Mouse (Mus musculus) MEL (cell line): Measurements from ENCODE around the gene Frs2. TPM values are rescaled to one million over a fixed set of nuclear protein-coding genes. Genes with fewer than 3 reads are reported as not detected.
A peak's percentile ranks its signal among the peaks of the same experiment; 100 is the strongest.

Experiments
- DNase-seq: peaks from one replicate; pipeline ENCODE4 v3.0.0; 2011; ENCODE audit warnings: low read depth, low spot score
- H3K27ac ChIP-seq: 2 replicates; pipeline ENCODE4 v1.5.1; 2012; ENCODE audit warnings: low read depth, mild to moderate bottlenecking, control low read depth, low read length, moderate library complexity; ENCODE audit not compliant: control insufficient read depth
- H3K27me3 ChIP-seq, 2 experiments: fragments of 150-350 bp in 1 of 2; sonication (generic) in 1 of 2; 2 replicates each; pipeline ENCODE4 v1.6.1; 2012; ENCODE audit warnings: low read length in 2 of 2, mild to moderate bottlenecking in 2 of 2, improper control_type of control experiment in 1 of 2, moderate library complexity in 1 of 2; ENCODE audit not compliant: insufficient read depth in 2 of 2, control insufficient read depth in 1 of 2
- H3K36me3 ChIP-seq, 2 experiments: 2 replicates each; pipeline ENCODE4 v1.6.1; 2012 to 2014; ENCODE audit warnings: low read length in 2 of 2, improper control_type of control experiment in 1 of 2, inconsistent platforms in 1 of 2, mild to moderate bottlenecking in 1 of 2; ENCODE audit not compliant: insufficient read depth in 2 of 2, control insufficient read depth in 1 of 2
- H3K4me1 ChIP-seq, 2 experiments: fragments of 150-350 bp in 1 of 2; sonication (generic) in 1 of 2; 2 replicates each; pipeline ENCODE4 v1.6.1; 2012; ENCODE audit warnings: low read length in 2 of 2, improper control_type of control experiment in 1 of 2, mild to moderate bottlenecking in 1 of 2; ENCODE audit not compliant: insufficient read depth in 2 of 2, control insufficient read depth in 1 of 2
- H3K4me3 ChIP-seq, 2 experiments: fragments of 150-350 bp in 1 of 2; sonication (generic) in 1 of 2; 2 replicates each; pipeline ENCODE4 v1.5.1; 2012; ENCODE audit warnings: low read depth in 2 of 2, low read length in 2 of 2, mild to moderate bottlenecking in 2 of 2, moderate library complexity in 2 of 2, control low read depth in 1 of 2, improper control_type of control experiment in 1 of 2; ENCODE audit not compliant: control insufficient read depth in 1 of 2, insufficient read depth in 1 of 2
- H3K79me2 ChIP-seq: 2 replicates; pipeline ENCODE4 v1.6.1; 2012; ENCODE audit warnings: mild to moderate bottlenecking, low read length, moderate library complexity; ENCODE audit not compliant: control insufficient read depth, poor library complexity, insufficient read depth
- H3K9ac ChIP-seq: 2 replicates; pipeline ENCODE4 v1.6.1; 2012; ENCODE audit warnings: low read depth, mild to moderate bottlenecking, control low read depth, low read length, moderate library complexity; ENCODE audit not compliant: control insufficient read depth, poor library complexity, severe bottlenecking
- H3K9me3 ChIP-seq: fragments of 150-350 bp; sonication (generic); replicated peaks from 2 replicates; pipeline ENCODE4 v1.6.1; 2012; ENCODE audit warnings: mild to moderate bottlenecking, low read length, improper control_type of control experiment, moderate library complexity; ENCODE audit not compliant: insufficient read depth
- BHLHE40 ChIP-seq: IDR thresholded peaks from 2 replicates; pipeline ENCODE4 v1.6.1; 2012; ENCODE audit warnings: low read depth, mild to moderate bottlenecking, inconsistent platforms, low read length, improper control_type of control experiment, borderline replicate concordance
- CHD1 ChIP-seq: IDR thresholded peaks from 2 replicates; pipeline ENCODE4 v1.6.1; 2012; ENCODE audit warnings: low read depth, mild to moderate bottlenecking, inconsistent platforms, low read length, improper control_type of control experiment
- CHD2 ChIP-seq: IDR thresholded peaks from 2 replicates; pipeline ENCODE4 v1.6.1; 2011; ENCODE audit warnings: low read length, improper control_type of control experiment
- CTCF ChIP-seq, 3 experiments: IDR thresholded peaks in 2 of 3; conservative IDR thresholded peaks in 1 of 3; 2 replicates each; pipeline ENCODE4 v1.5.1; 2011 to 2012; ENCODE audit warnings: low read length in 3 of 3, low read depth in 2 of 3, mild to moderate bottlenecking in 2 of 3, improper control_type of control experiment in 1 of 3, inconsistent platforms in 1 of 3, mixed read lengths in 1 of 3, moderate library complexity in 1 of 3; ENCODE audit not compliant: control insufficient read depth in 1 of 3, insufficient read depth in 1 of 3, poor library complexity in 1 of 3, severe bottlenecking in 1 of 3
- E2F4 ChIP-seq: IDR thresholded peaks from 2 replicates; pipeline ENCODE4 v1.6.1; 2011; ENCODE audit warnings: low read depth, low read length, improper control_type of control experiment, borderline replicate concordance
- ELF1 ChIP-seq: IDR thresholded peaks from 2 replicates; pipeline ENCODE4 v1.6.1; 2014; ENCODE audit warnings: low read depth, mild to moderate bottlenecking, inconsistent platforms, low read length, improper control_type of control experiment, moderate library complexity
- EP300 ChIP-seq, 2 experiments: IDR thresholded peaks; 2 replicates each; pipeline ENCODE4 v1.6.1; 2011; ENCODE audit warnings: improper control_type of control experiment in 2 of 2, low read length in 2 of 2, low read depth in 1 of 2, mild to moderate bottlenecking in 1 of 2
- ETS1 ChIP-seq: IDR thresholded peaks from 2 replicates; pipeline ENCODE4 v1.6.1; 2012; ENCODE audit warnings: low read depth, mild to moderate bottlenecking, inconsistent platforms, low read length, improper control_type of control experiment, moderate library complexity
- GABPA ChIP-seq: IDR thresholded peaks from 2 replicates; pipeline ENCODE4 v1.6.1; 2012; ENCODE audit warnings: low read depth, mild to moderate bottlenecking, inconsistent platforms, low read length, improper control_type of control experiment, moderate library complexity
- GATA1 ChIP-seq: IDR thresholded peaks from 2 replicates; pipeline ENCODE4 v1.6.1; 2011; ENCODE audit warnings: low read depth, low read length, improper control_type of control experiment
- HCFC1 ChIP-seq: IDR thresholded peaks from 2 replicates; pipeline ENCODE4 v1.6.1; 2012; ENCODE audit warnings: low read depth, mild to moderate bottlenecking, inconsistent platforms, low read length, improper control_type of control experiment, moderate library complexity
- JUND ChIP-seq: IDR thresholded peaks from 2 replicates; pipeline ENCODE4 v1.6.1; 2011; ENCODE audit warnings: low read depth, mild to moderate bottlenecking, improper control_type of control experiment, low read length
- KAT2A ChIP-seq: conservative IDR thresholded peaks from 2 replicates; pipeline ENCODE4 v1.6.1; 2012; ENCODE audit warnings: low read depth, low read length, improper control_type of control experiment, inconsistent platforms
- MAFK ChIP-seq: IDR thresholded peaks from 2 replicates; pipeline ENCODE4 v1.6.1; 2011; ENCODE audit warnings: low read depth, mild to moderate bottlenecking, low read length, improper control_type of control experiment, borderline replicate concordance
- MAX ChIP-seq: IDR thresholded peaks from 2 replicates; pipeline ENCODE4 v1.6.1; 2011; ENCODE audit warnings: low read length, improper control_type of control experiment
- MAZ ChIP-seq: IDR thresholded peaks from 2 replicates; pipeline ENCODE4 v1.6.1; 2012; ENCODE audit warnings: low read depth, mild to moderate bottlenecking, inconsistent platforms, low read length, improper control_type of control experiment
- MEF2A ChIP-seq: IDR thresholded peaks from 2 replicates; pipeline ENCODE4 v1.6.1; 2014; ENCODE audit warnings: low read depth, mild to moderate bottlenecking, inconsistent platforms, low read length, improper control_type of control experiment; ENCODE audit not compliant: poor library complexity, insufficient replicate concordance, severe bottlenecking; ENCODE audit errors: extremely low read depth
- MXI1 ChIP-seq: IDR thresholded peaks from 2 replicates; pipeline ENCODE4 v1.6.1; 2011; ENCODE audit warnings: mild to moderate bottlenecking, low read depth, low read length, improper control_type of control experiment
- MYB ChIP-seq: IDR thresholded peaks from 2 replicates; pipeline ENCODE4 v1.6.1; 2011; ENCODE audit warnings: mild to moderate bottlenecking, low read depth, low read length, improper control_type of control experiment
- MYC ChIP-seq: IDR thresholded peaks from 2 replicates; pipeline ENCODE4 v1.6.1; 2011; ENCODE audit warnings: low read depth, mild to moderate bottlenecking, low read length, improper control_type of control experiment, moderate library complexity
- NELFE ChIP-seq: IDR thresholded peaks from 2 replicates; pipeline ENCODE4 v1.6.1; 2011; ENCODE audit warnings: low read depth, low read length, improper control_type of control experiment
- NRF1 ChIP-seq: IDR thresholded peaks from 2 replicates; pipeline ENCODE4 v1.6.1; 2014; ENCODE audit warnings: low read depth, mild to moderate bottlenecking, inconsistent platforms, low read length, improper control_type of control experiment, moderate library complexity; ENCODE audit not compliant: poor library complexity, insufficient read depth, severe bottlenecking
- POLR2A ChIP-seq, 2 experiments: IDR thresholded peaks; 2 replicates each; pipeline ENCODE4 v1.6.1; 2011 to 2012; ENCODE audit warnings: low read length in 2 of 2, mild to moderate bottlenecking in 2 of 2, control low read depth in 1 of 2, improper control_type of control experiment in 1 of 2, low read depth in 1 of 2, moderate library complexity in 1 of 2; ENCODE audit not compliant: control insufficient read depth in 1 of 2, insufficient read depth in 1 of 2, poor library complexity in 1 of 2
- POLR2AphosphoS2 ChIP-seq: IDR thresholded peaks from 2 replicates; pipeline ENCODE4 v1.6.1; 2011; ENCODE audit warnings: low read length, improper control_type of control experiment
- POLR2AphosphoS5 ChIP-seq: IDR thresholded peaks from 2 replicates; pipeline ENCODE4 v1.6.1; 2012; ENCODE audit warnings: low read depth, borderline replicate concordance, mild to moderate bottlenecking, inconsistent platforms, low read length, moderate library complexity, mixed read lengths
- RAD21 ChIP-seq: IDR thresholded peaks from 2 replicates; pipeline ENCODE4 v1.6.1; 2011; ENCODE audit warnings: mild to moderate bottlenecking, low read depth, low read length, improper control_type of control experiment
- RCOR1 ChIP-seq: IDR thresholded peaks from 2 replicates; pipeline ENCODE4 v1.6.1; 2012; ENCODE audit warnings: low read depth, mild to moderate bottlenecking, inconsistent platforms, low read length, improper control_type of control experiment
- SIN3A ChIP-seq: IDR thresholded peaks from 2 replicates; pipeline ENCODE4 v1.6.1; 2012; ENCODE audit warnings: low read length, improper control_type of control experiment, inconsistent platforms
- SMC3 ChIP-seq: IDR thresholded peaks from 2 replicates; pipeline ENCODE4 v1.6.1; 2011; ENCODE audit warnings: low read depth, low read length, improper control_type of control experiment
- TAL1 ChIP-seq: IDR thresholded peaks from 2 replicates; pipeline ENCODE4 v1.6.1; 2012; ENCODE audit warnings: mild to moderate bottlenecking, inconsistent platforms, low read length, moderate library complexity, mixed read lengths
- TBP ChIP-seq: IDR thresholded peaks from 2 replicates; pipeline ENCODE4 v1.8.0; 2011; ENCODE audit warnings: low read depth, low read length, improper control_type of control experiment
- TCF12 ChIP-seq: IDR thresholded peaks from 2 replicates; pipeline ENCODE4 v1.6.1; 2014; ENCODE audit warnings: low read depth, mild to moderate bottlenecking, inconsistent platforms, low read length, improper control_type of control experiment, moderate library complexity
- UBTF ChIP-seq: IDR thresholded peaks from 2 replicates; pipeline ENCODE4 v1.6.1; 2012; ENCODE audit warnings: low read depth, mild to moderate bottlenecking, inconsistent platforms, low read length, improper control_type of control experiment, moderate library complexity, borderline replicate concordance; ENCODE audit not compliant: insufficient read depth
- USF1 ChIP-seq: IDR thresholded peaks from 2 replicates; pipeline ENCODE4 v1.6.1; 2014; ENCODE audit warnings: low read depth, mild to moderate bottlenecking, inconsistent platforms, low read length, improper control_type of control experiment, moderate library complexity
- USF2 ChIP-seq, 2 experiments: IDR thresholded peaks; 2 replicates each; pipeline ENCODE4 v1.6.1; 2011 to 2012; ENCODE audit warnings: improper control_type of control experiment in 2 of 2, low read length in 2 of 2, borderline replicate concordance in 1 of 2, inconsistent platforms in 1 of 2, low read depth in 1 of 2, mild to moderate bottlenecking in 1 of 2; ENCODE audit not compliant: insufficient read depth in 1 of 2
- ZC3H11A ChIP-seq: IDR thresholded peaks from 2 replicates; pipeline ENCODE4 v1.6.1; 2012; ENCODE audit warnings: low read depth, mild to moderate bottlenecking, inconsistent platforms, low read length, improper control_type of control experiment
- ZKSCAN1 ChIP-seq: IDR thresholded peaks from 2 replicates; pipeline ENCODE4 v1.6.1; 2012; ENCODE audit warnings: low read depth, mild to moderate bottlenecking, inconsistent platforms, low read length, improper control_type of control experiment, moderate library complexity
- ZMIZ1 ChIP-seq: IDR thresholded peaks from 2 replicates; pipeline ENCODE4 v1.6.1; 2012; ENCODE audit warnings: low read depth, mild to moderate bottlenecking, inconsistent platforms, low read length, improper control_type of control experiment, moderate library complexity
- ZNF384 ChIP-seq: IDR thresholded peaks from 2 replicates; pipeline ENCODE4 v1.6.1; 2012; ENCODE audit warnings: low read depth, mild to moderate bottlenecking, inconsistent platforms, low read length, improper control_type of control experiment
- polyA plus RNA-seq, 2 experiments: library from polyadenylated mRNA; stranded (reverse) in 1 of 2; unstranded in 1 of 2; fragments of >175 nt in 1 of 2; fragments of >200 nt in 1 of 2; gene quantifications; 2 replicates each; pipeline versions ENCODE4 v1.2.1 to v1.2.4; 2012; ENCODE audit warnings: low replicate concordance in 2 of 2, low read depth in 1 of 2; ENCODE audit not compliant: insufficient read length in 2 of 2, insufficient read depth in 1 of 2, missing spikeins in 1 of 2
- total RNA-seq: library from RNA; depleted of rRNA; stranded (reverse); fragments of 300-350 nt; gene quantifications from 2 replicates; pipeline ENCODE4 v1.2.3, GENCODE M21; 2012

Gene Frs2
- total and polyA plus RNA-seq, 3 experiments, result 6.7 to 129 (median 11.8) TPM

GRCm38 (mm10) chr10:117078284-117078683 is 70.0 kb downstream of the Frs2 start:
- no peaks in the 10 kb centered on the region for H3K79me2 ChIP-seq
- no peaks in the 10 kb centered on the region for H3K27me3 ChIP-seq
- no peak for TF ChIP-seq NRF1
- TF ChIP-seq CTCF (IDR thresholded peaks at IDR 0.05 in 2 of 3, conservative IDR thresholded peaks at IDR 0.05 in 1 of 3; ENCODE audit: control insufficient read depth in 1 of 3, insufficient read depth in 1 of 3, low read depth in 2 of 3, low read length in 3 of 3, poor library complexity in 1 of 3, severe bottlenecking in 1 of 3), result peak; percentile 79 to 84 (median 81)
- no peak for TF ChIP-seq GATA1
- TF ChIP-seq JUND, result no peak
- no peak for TF ChIP-seq POLR2AphosphoS5
- no peak for TF ChIP-seq POLR2AphosphoS2
- TF ChIP-seq TBP, result no peak
- no peak for TF ChIP-seq TCF12
- TF ChIP-seq MAX, result peak; percentile 77
- TF ChIP-seq MXI1, result peak; percentile 87
- no peak for TF ChIP-seq HCFC1
- TF ChIP-seq SMC3, result peak; percentile 42
- no peak for TF ChIP-seq TAL1
- TF ChIP-seq POLR2A (IDR thresholded peaks at IDR 0.05; ENCODE audit: control insufficient read depth in 1 of 2, insufficient read depth in 1 of 2, low read depth in 1 of 2, low read length in 2 of 2, poor library complexity in 1 of 2), result no peak
- TF ChIP-seq EP300 (IDR thresholded peaks at IDR 0.05; ENCODE audit: low read depth in 1 of 2, low read length in 2 of 2), result no peak
- TF ChIP-seq KAT2A, result no peak
- TF ChIP-seq GABPA, result no peak
- TF ChIP-seq UBTF, result no peak
- no peak for TF ChIP-seq MAZ
- TF ChIP-seq ELF1, result no peak
- no peak for TF ChIP-seq ZC3H11A
- no peak for TF ChIP-seq ZNF384
- TF ChIP-seq RAD21, result peak; percentile 10
- TF ChIP-seq ZMIZ1, result no peak
- no peak for TF ChIP-seq MYB
- no peak for TF ChIP-seq CHD2
- TF ChIP-seq BHLHE40, result no peak
- no peak for TF ChIP-seq MAFK
- peak; percentile 41; the same call in 1 of the 2 replicates for TF ChIP-seq USF1
- TF ChIP-seq NELFE, result no peak
- TF ChIP-seq SIN3A, result peak; percentile 68
- TF ChIP-seq MEF2A, result no peak
- peak; percentile 88 for TF ChIP-seq MYC
- TF ChIP-seq USF2 (IDR thresholded peaks at IDR 0.05; ENCODE audit: borderline replicate concordance in 1 of 2, insufficient read depth in 1 of 2, low read depth in 1 of 2, low read length in 2 of 2), result no peak
- TF ChIP-seq E2F4, result no peak
- TF ChIP-seq ETS1, result no peak
- no peak for TF ChIP-seq RCOR1
- TF ChIP-seq CHD1, result no peak
- TF ChIP-seq ZKSCAN1, result no peak
- peaks cover 3 to 7% of the 10 kb centered on the region in 2 experiments for H3K36me3 ChIP-seq
- no peaks in the 10 kb centered on the region for H3K9me3 ChIP-seq
- H3K9ac ChIP-seq, result no peak overlapping the region
- H3K27ac ChIP-seq, result no peak overlapping the region
- peaks cover 0 to 6% of the 10 kb centered on the region in 2 experiments; a peak in 2 of 4 replicates for H3K4me1 ChIP-seq
- H3K4me3 ChIP-seq, result no peak overlapping the region
- peak; percentile 75 for DNase-seq
